Mouse (Mus musculus): ENCODE measurements at regions not wholly inside any gene's neighbourhood (a gene's known extent, or its start where the extent isn't known, plus 50 kb on each side); places are given as distances from the start of the nearest gene placed in this dataset.

DNA sequence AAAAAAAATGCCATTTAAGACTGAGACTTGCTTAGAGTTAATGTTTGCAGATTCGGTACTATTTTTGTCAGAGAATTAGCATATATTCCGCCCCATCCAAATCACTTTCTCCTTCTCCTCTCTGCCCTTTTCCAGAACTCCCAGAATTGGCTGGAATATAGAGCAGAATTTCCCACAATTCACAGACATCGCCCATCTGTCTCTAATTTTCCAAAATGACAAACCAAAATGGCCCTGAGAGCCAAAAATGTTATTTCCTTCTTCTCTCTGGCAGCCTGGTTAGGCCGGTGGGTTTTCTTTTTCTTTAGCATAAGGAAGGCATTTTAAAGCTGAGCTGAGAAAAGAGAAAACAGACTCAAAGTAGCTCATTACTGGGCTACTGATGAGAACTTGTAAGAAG, 119.8 kb downstream of the Rchy1 start:
- no peaks in the 10 kb centered on the region for H3K4me1 ChIP-seq (ENCODE audit: control insufficient read depth, insufficient read depth, low read length)
- TF ChIP-seq POLR2A (IDR thresholded peaks at IDR 0.05; ENCODE audit: extremely low read depth, insufficient read depth, low read length) = no peak
- no peak for TF ChIP-seq CTCF (IDR thresholded peaks at IDR 0.05; ENCODE audit: extremely low read depth, insufficient read depth, low read length)
- no peak overlapping the region for H3K27ac ChIP-seq (ENCODE audit: insufficient read depth, low read length)
- no peak overlapping the region for H3K4me3 ChIP-seq (ENCODE audit: insufficient read depth, low read length)

DNA sequence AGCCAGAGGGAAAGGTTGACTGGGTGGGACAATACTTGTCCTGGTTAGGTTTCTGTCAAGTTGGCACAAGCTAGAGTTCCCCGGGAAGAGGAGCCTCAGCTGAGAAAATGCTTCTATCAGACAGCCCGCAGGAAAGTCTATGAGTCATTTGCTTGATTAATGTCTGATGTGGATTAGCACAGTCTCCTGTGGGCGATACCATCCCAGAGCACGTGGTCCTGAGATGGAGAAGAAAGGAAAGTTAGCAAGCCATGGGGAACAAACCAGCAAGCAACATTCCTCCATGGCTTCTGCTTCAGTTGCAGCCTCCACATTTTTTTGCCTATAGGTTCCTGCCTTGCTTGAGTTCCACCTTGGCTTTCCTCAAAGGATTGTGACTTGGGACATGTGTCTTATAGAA, 121.8 kb downstream of the Rchy1 start:
- Histone ChIP-seq H3K4me1 (ENCODE audit: control insufficient read depth, insufficient read depth, low read length) (no peaks in the 10 kb centered on the region), H3K27ac (ENCODE audit: insufficient read depth, low read length) (no peak overlapping the region), H3K4me3 (ENCODE audit: insufficient read depth, low read length) (no peak overlapping the region)
- TF ChIP-seq CTCF (IDR thresholded peaks at IDR 0.05; ENCODE audit: extremely low read depth, insufficient read depth, low read length) = no peak
- no peak for TF ChIP-seq POLR2A (IDR thresholded peaks at IDR 0.05; ENCODE audit: extremely low read depth, insufficient read depth, low read length)

GRCm38 (mm10) chr5:91828481-91828880, 134.4 kb downstream of the Rchy1 start:
- no peak overlapping the region for H3K4me3 ChIP-seq (ENCODE audit: insufficient read depth, low read length)
- no peaks in the 10 kb centered on the region for H3K4me1 ChIP-seq (ENCODE audit: control insufficient read depth, insufficient read depth, low read length)
- no peak overlapping the region for H3K27ac ChIP-seq (ENCODE audit: insufficient read depth, low read length)
- no peak for TF ChIP-seq CTCF (IDR thresholded peaks at IDR 0.05; ENCODE audit: extremely low read depth, insufficient read depth, low read length)
- no peak for TF ChIP-seq POLR2A (IDR thresholded peaks at IDR 0.05; ENCODE audit: extremely low read depth, insufficient read depth, low read length)

GRCm38 (mm10) chr5:91826636-91827035, 136.2 kb downstream of the Rchy1 start:
- no peak overlapping the region for H3K27ac ChIP-seq (ENCODE audit: insufficient read depth, low read length)
- H3K4me3 ChIP-seq (ENCODE audit: insufficient read depth, low read length) = no peak overlapping the region
- TF ChIP-seq CTCF (IDR thresholded peaks at IDR 0.05; ENCODE audit: extremely low read depth, insufficient read depth, low read length) = no peak
- TF ChIP-seq POLR2A (IDR thresholded peaks at IDR 0.05; ENCODE audit: extremely low read depth, insufficient read depth, low read length) = no peak
- no peaks in the 10 kb centered on the region for H3K4me1 ChIP-seq (ENCODE audit: control insufficient read depth, insufficient read depth, low read length)

GRCm38 (mm10) chr5:91822844-91823576, 139.9 kb downstream of the Rchy1 start:
- no peak overlapping the region for H3K27ac ChIP-seq (ENCODE audit: insufficient read depth, low read length)
- TF ChIP-seq CTCF (IDR thresholded peaks at IDR 0.05; ENCODE audit: extremely low read depth, insufficient read depth, low read length) (no peak), POLR2A (IDR thresholded peaks at IDR 0.05; ENCODE audit: extremely low read depth, insufficient read depth, low read length) (no peak)
- no peak overlapping the region for H3K4me3 ChIP-seq (ENCODE audit: insufficient read depth, low read length)
- H3K4me1 ChIP-seq (ENCODE audit: control insufficient read depth, insufficient read depth, low read length) = no peaks in the 10 kb centered on the region

DNA sequence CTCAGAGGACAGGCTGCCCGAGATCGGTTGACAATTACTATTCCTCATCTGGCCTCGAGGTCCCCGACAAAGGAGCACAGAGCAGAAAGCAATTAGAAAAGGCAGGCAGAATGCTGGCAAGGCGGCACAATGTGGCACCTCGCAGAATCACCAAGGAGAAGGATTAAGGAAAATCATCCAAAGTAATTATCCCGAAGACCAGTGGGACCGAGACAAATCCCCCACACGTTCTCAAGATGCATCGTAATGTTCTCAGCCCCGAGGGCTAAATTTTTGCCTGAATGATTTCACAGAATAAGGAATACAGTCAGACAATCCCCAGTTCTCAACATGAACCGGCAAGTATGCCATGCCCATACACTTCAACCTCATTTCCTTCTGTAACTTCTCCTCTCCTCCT, 144.1 kb downstream of the Rchy1 start:
- no peak for TF ChIP-seq POLR2A (IDR thresholded peaks at IDR 0.05; ENCODE audit: extremely low read depth, insufficient read depth, low read length)
- no peak for TF ChIP-seq CTCF (IDR thresholded peaks at IDR 0.05; ENCODE audit: extremely low read depth, insufficient read depth, low read length)
- H3K27ac ChIP-seq (ENCODE audit: insufficient read depth, low read length) = no peak overlapping the region
- no peaks in the 10 kb centered on the region for H3K4me1 ChIP-seq (ENCODE audit: control insufficient read depth, insufficient read depth, low read length)
- H3K4me3 ChIP-seq (ENCODE audit: insufficient read depth, low read length) = no peak overlapping the region

GRCm38 (mm10) chr5:91818195-91818594, 144.7 kb downstream of the Rchy1 start:
- no peak overlapping the region for H3K27ac ChIP-seq (ENCODE audit: insufficient read depth, low read length)
- no peak overlapping the region for H3K4me3 ChIP-seq (ENCODE audit: insufficient read depth, low read length)
- H3K4me1 ChIP-seq (ENCODE audit: control insufficient read depth, insufficient read depth, low read length) = no peaks in the 10 kb centered on the region
- TF ChIP-seq CTCF (IDR thresholded peaks at IDR 0.05; ENCODE audit: extremely low read depth, insufficient read depth, low read length) (no peak), POLR2A (IDR thresholded peaks at IDR 0.05; ENCODE audit: extremely low read depth, insufficient read depth, low read length) (no peak)

GRCm38 (mm10) chr5:91816376-91816950, 146.4 kb downstream of the Rchy1 start:
- H3K4me3 ChIP-seq (ENCODE audit: insufficient read depth, low read length) = no peak overlapping the region
- TF ChIP-seq POLR2A (IDR thresholded peaks at IDR 0.05; ENCODE audit: extremely low read depth, insufficient read depth, low read length) (no peak), CTCF (IDR thresholded peaks at IDR 0.05; ENCODE audit: extremely low read depth, insufficient read depth, low read length) (no peak)
- no peak overlapping the region for H3K27ac ChIP-seq (ENCODE audit: insufficient read depth, low read length)

GRCm38 (mm10) chr5:91814956-91815355, 147.9 kb downstream of the Rchy1 start:
- Histone ChIP-seq H3K4me1 (ENCODE audit: control insufficient read depth, insufficient read depth, low read length) (no peaks in the 10 kb centered on the region), H3K4me3 (ENCODE audit: insufficient read depth, low read length) (no peak overlapping the region), H3K27ac (ENCODE audit: insufficient read depth, low read length) (no peak overlapping the region)
- TF ChIP-seq POLR2A (IDR thresholded peaks at IDR 0.05; ENCODE audit: extremely low read depth, insufficient read depth, low read length) (no peak), CTCF (IDR thresholded peaks at IDR 0.05; ENCODE audit: extremely low read depth, insufficient read depth, low read length) (no peak)

More at GRCm38 (mm10) chr5:91816376-91816950, 146.4 kb downstream of the Rchy1 start:
- H3K4me1 ChIP-seq (ENCODE audit: control insufficient read depth, insufficient read depth, low read length) = no peaks in the 10 kb centered on the region

GRCm38 (mm10) chr5:91814417-91814762, 148.5 kb downstream of the Rchy1 start:
- no peaks in the 10 kb centered on the region for H3K4me1 ChIP-seq (ENCODE audit: control insufficient read depth, insufficient read depth, low read length)
- H3K4me3 ChIP-seq (ENCODE audit: insufficient read depth, low read length) = no peak overlapping the region
- TF ChIP-seq POLR2A (IDR thresholded peaks at IDR 0.05; ENCODE audit: extremely low read depth, insufficient read depth, low read length) = no peak
- TF ChIP-seq CTCF (IDR thresholded peaks at IDR 0.05; ENCODE audit: extremely low read depth, insufficient read depth, low read length) = no peak
- no peak overlapping the region for H3K27ac ChIP-seq (ENCODE audit: insufficient read depth, low read length)

All from cortical plate, adult 2 months (tissue).